ENCODE assay signal across 8 mouse cellular contexts in genomic region chr9:63758641-63759391, GRCm38 (mm10). TPM values are rescaled to one million over a fixed set of nuclear protein-coding genes. Genes with fewer than 3 reads are reported as not detected.
DNase-seq lines count a peak whose midpoint lies in the region; ATAC-seq and TF ChIP-seq lines count a peak whose summit lies in the region.

No protein-coding gene starts in this region.

- peak overlapping the region; percentile 82 for H3K27ac ChIP-seq in heart, adult 2 months
- H3K27ac ChIP-seq in hindbrain, embryonic 14.5 days: peak overlapping the region; percentile 82
- H3K27ac ChIP-seq in liver, embryonic 13.5 days: peak overlapping the region; percentile 95
- H3K27ac ChIP-seq in neural tube, embryonic 15.5 days (replicated peaks): peak overlapping the region; percentile 84

- no peak for TF ChIP-seq EP300 in heart, adult 2 months (IDR thresholded peaks at IDR 0.05; ENCODE audit: insufficient read depth, low read depth, low read length)

- intact Hi-C loops in heart, adult 2 months (cut with DNase I): loop anchor here (2.0 to 5.0 kb wide), 5 partner anchors 30 to 157 kb away; partner anchors contain the start of genes Aagab and Iqch
- intact Hi-C loops in heart, postnatal 25 days (cut with DNase I): loop anchor here (5.0 kb wide), 2 partner anchors 83 to 107 kb away; no protein-coding TSS in a partner anchor

- H3K36me3 ChIP-seq in heart, adult 2 months (ENCODE audit: control insufficient read depth, insufficient read depth, low read length): no peaks in the 10 kb centered on the region
- H3K36me3 ChIP-seq in hindbrain, embryonic 14.5 days (replicated peaks; ENCODE audit: control insufficient read depth, insufficient read depth): no peaks in the 10 kb centered on the region
- H3K36me3 ChIP-seq in liver, embryonic 13.5 days: no peaks in the 10 kb centered on the region; the same call in 1 of the 2 replicates
- H3K36me3 ChIP-seq in neural tube, embryonic 15.5 days: no peaks in the 10 kb centered on the region

- H3K9me3 ChIP-seq in hindbrain, embryonic 14.5 days (ENCODE audit: control insufficient read depth, low read length): no peaks in the 10 kb centered on the region
- 0 out of 2 replicates have a peak, but pooled peaks cover 6% of the 10 kb centered on the region for H3K9me3 ChIP-seq in liver, embryonic 13.5 days (replicated peaks)
- H3K9me3 ChIP-seq in neural tube, embryonic 15.5 days (replicated peaks): no peaks in the 10 kb centered on the region

- no peak for TF ChIP-seq POLR2A in heart, adult 2 months (IDR thresholded peaks at IDR 0.05; ENCODE audit: insufficient read depth, low read depth, low read length)

- no peak for TF ChIP-seq CTCF in heart, adult 2 months (IDR thresholded peaks at IDR 0.05)

- peak overlapping the region; percentile 99 for H3K4me2 ChIP-seq in hindbrain, embryonic 14.5 days (replicated peaks)
- H3K4me2 ChIP-seq in liver, embryonic 13.5 days: peak overlapping the region; percentile 100
- peak overlapping the region; percentile 99 for H3K4me2 ChIP-seq in neural tube, embryonic 15.5 days

- H3K9ac ChIP-seq in heart, adult 2 months (ENCODE audit: low read depth, low read length): peak overlapping the region; percentile 89
- peak overlapping the region; percentile 73; the same call in 1 of the 2 replicates for H3K9ac ChIP-seq in hindbrain, embryonic 14.5 days
- H3K9ac ChIP-seq in liver, embryonic 13.5 days: peak overlapping the region; percentile 90
- H3K9ac ChIP-seq in neural tube, embryonic 15.5 days (replicated peaks): peak overlapping the region; percentile 68; the same call in 1 of the 2 replicates

- ATAC-seq in hindbrain, embryonic 14.5 days (ENCODE audit: low FRiP score): peak; percentile 10; the same call in 1 of the 2 replicates
- ATAC-seq in liver, embryonic 13.5 days (ENCODE audit: low read depth): peak; percentile 63
- no peak for ATAC-seq in neural tube, embryonic 15.5 days (ENCODE audit: low FRiP score)

- peaks cover 2% of the 10 kb centered on the region for H3K4me1 ChIP-seq in heart, adult 2 months (ENCODE audit: control insufficient read depth, insufficient read depth, low read length)
- peaks cover 40% of the 10 kb centered on the region for H3K4me1 ChIP-seq in hindbrain, embryonic 14.5 days (replicated peaks; ENCODE audit: control insufficient read depth, insufficient read depth, low read length)
- peaks cover 69% of the 10 kb centered on the region for H3K4me1 ChIP-seq in liver, embryonic 13.5 days (replicated peaks)
- H3K4me1 ChIP-seq in neural tube, embryonic 15.5 days: peaks cover 55% of the 10 kb centered on the region

- peak overlapping the region; percentile 94 for H3K4me3 ChIP-seq in heart, adult 2 months
- peak overlapping the region; percentile 71 for H3K4me3 ChIP-seq in hindbrain, embryonic 14.5 days (replicated peaks; ENCODE audit: low read length)
- H3K4me3 ChIP-seq in liver, embryonic 13.5 days (replicated peaks): peak overlapping the region; percentile 88
- peak overlapping the region; percentile 69 for H3K4me3 ChIP-seq in neural tube, embryonic 15.5 days (replicated peaks)

- peak in 1 of 2 experiments; percentile 56 for DNase-seq in heart, adult 2 months
- DNase-seq in heart, postnatal 25 days (ENCODE audit: low spot score): no peak
- DNase-seq in embryo, embryonic 11 days: peak; percentile 75
- DNase-seq in hindbrain, embryonic 14.5 days (ENCODE audit: low spot score): no peak
- peak; percentile 78 for DNase-seq in liver, embryonic 13.5 days
- no peak for DNase-seq in cerebellum, adult 18-20 months
- no peak for DNase-seq in gastrocnemius, postnatal 10 days

- no peaks in the 10 kb centered on the region for H3K27me3 ChIP-seq in heart, adult 2 months (ENCODE audit: control insufficient read depth, insufficient read depth, low read length)
- no peaks in the 10 kb centered on the region; the same call in 1 of the 2 replicates for H3K27me3 ChIP-seq in hindbrain, embryonic 14.5 days (ENCODE audit: control insufficient read depth, insufficient read depth, low read length)
- H3K27me3 ChIP-seq in liver, embryonic 13.5 days: no peaks in the 10 kb centered on the region
- H3K27me3 ChIP-seq in neural tube, embryonic 15.5 days (replicated peaks): peaks cover 3% of the 10 kb centered on the region; the same call in 1 of the 2 replicates

- no peaks in the 10 kb centered on the region for H3K79me2 ChIP-seq in heart, adult 2 months (replicated peaks; ENCODE audit: control insufficient read depth, insufficient read depth, low read length)

- 53% methylated on average over 23 of the region's 23 CpGs for WGBS in heart, adult 2 months
- 2% methylated on average over 23 of the region's 23 CpGs for WGBS in hindbrain, embryonic 14.5 days
- WGBS in liver, embryonic 13.5 days (ENCODE audit: insufficient replicate concordance): 2% methylated on average over 23 of the region's 23 CpGs
- 2% methylated on average over 23 of the region's 23 CpGs for WGBS in neural tube, embryonic 15.5 days

RNA-seq across cellular contexts. Expression of gene Smad3, which starts 1.0 kb away (rescaled TPM):
- 10 to 100 TPM; 12.4 to 13.0 TPM for total RNA-seq in heart, adult 2 months (2021)
- 18.4 and 24.0 TPM in 2 replicates for polyA plus RNA-seq in heart, adult 2 months (2012; rRNA removed)
- 10 to 100 TPM; 14.0 to 14.5 TPM for total RNA-seq in heart, postnatal 25 days (2021)
- polyA plus RNA-seq in hindbrain, embryonic 14.5 days (2014; fragmentation: Nextera tagmentation; extraction: Ambion mirVana): 7.3 and 9.0 TPM in 2 replicates
- 2.7 and 3.0 TPM in 2 replicates for polyA plus RNA-seq in liver, embryonic 13.5 days (2015; fragmentation: Nextera tagmentation; extraction: Ambion mirVana)
- 8.7 and 12.2 TPM in 2 replicates for polyA plus RNA-seq in neural tube, embryonic 15.5 days (2015; fragmentation: Nextera tagmentation; extraction: Ambion mirVana)
- 10 to 100 TPM; 44.9 to 45.0 TPM for total RNA-seq in gastrocnemius, postnatal 10 days (2021)

Comparison
In these comparisons a context has a peak if more than half of its experiments do, and no peak if none do; other contexts are left out.
1. DNase-seq: peak in embryo, embryonic 11 days (single experiment) and liver, embryonic 13.5 days (single experiment); none in heart, postnatal 25 days (single experiment), hindbrain, embryonic 14.5 days (single experiment), cerebellum, adult 18-20 months (0 of 2) and gastrocnemius, postnatal 10 days (single experiment).
2. Peak in every context shown above with its lines, with median percentiles within 50 percentile points of each other: H3K27ac ChIP-seq, H3K4me3 ChIP-seq, H3K9ac ChIP-seq and H3K4me2 ChIP-seq.